Mouse (Mus musculus) midbrain, embryonic 15.5 days (tissue): ENCODE data around the gene Olfr1131. TPM values are rescaled to one million over a fixed set of nuclear protein-coding genes. Genes with fewer than 3 reads are reported as not detected.
"Not testable (repeated sequence)": the region's sequence is repeated elsewhere in the genome, so short reads cannot be mapped to it uniquely, and the experiment has no call there.

ENCODE experiments used
- ATAC-seq: fragments of 200-750 bp; cut with Nextera tagmentation; replicated peaks from 2 replicates; pipeline ENCODE4 v1.8.0; 2017; ENCODE audit warnings: moderate TSS enrichment
- H3K27ac ChIP-seq: fragments of 300-500 bp; sonication (generic); 2 replicates; pipeline ENCODE4 v1.5.1; 2015; ENCODE audit warnings: mild to moderate bottlenecking, inconsistent platforms
- H3K27me3 ChIP-seq: fragments of 300-500 bp; sonication (generic); replicated peaks from 2 replicates; pipeline ENCODE4 v1.6.1; 2015; ENCODE audit warnings: inconsistent platforms
- H3K36me3 ChIP-seq: fragments of 300-500 bp; sonication (generic); replicated peaks from 2 replicates; pipeline ENCODE4 v1.6.1; 2015; ENCODE audit warnings: inconsistent platforms
- H3K4me1 ChIP-seq: fragments of 300-500 bp; sonication (generic); 2 replicates; pipeline ENCODE4 v1.6.1; 2015; ENCODE audit warnings: inconsistent platforms
- H3K4me2 ChIP-seq: fragments of 300-500 bp; sonication (generic); 2 replicates; pipeline ENCODE4 v1.6.1; 2015; ENCODE audit warnings: inconsistent platforms, mild to moderate bottlenecking, moderate library complexity
- H3K4me3 ChIP-seq: fragments of 300-500 bp; sonication (generic); 2 replicates; pipeline ENCODE4 v1.5.1; 2015; ENCODE audit warnings: mild to moderate bottlenecking, inconsistent platforms
- H3K9ac ChIP-seq: fragments of 300-500 bp; sonication (generic); 2 replicates; pipeline ENCODE4 v1.6.1; 2015; ENCODE audit warnings: mild to moderate bottlenecking, inconsistent platforms
- H3K9me3 ChIP-seq: fragments of 300-500 bp; sonication (generic); 2 replicates; pipeline ENCODE4 v1.6.1; 2016; ENCODE audit warnings: inconsistent platforms
- WGBS: fragments of 180-500 bp; shearing (Covaris S2); methylation state at CpG from one replicate; pipeline ENCODE4 v1.1.7; 2015; ENCODE audit warnings: mixed read lengths; 5-methylcytosine and 5-hydroxymethylcytosine counted together
- polyA plus RNA-seq: library from polyadenylated mRNA; unstranded; fragments of >200 nt; fragmentation: Nextera tagmentation; extraction: Ambion mirVana; gene quantifications from 2 replicates; pipeline ENCODE4 v1.2.1, GENCODE M21; 2015

Gene Olfr1131
- not detected in 2 replicates for polyA plus RNA-seq

DNA sequence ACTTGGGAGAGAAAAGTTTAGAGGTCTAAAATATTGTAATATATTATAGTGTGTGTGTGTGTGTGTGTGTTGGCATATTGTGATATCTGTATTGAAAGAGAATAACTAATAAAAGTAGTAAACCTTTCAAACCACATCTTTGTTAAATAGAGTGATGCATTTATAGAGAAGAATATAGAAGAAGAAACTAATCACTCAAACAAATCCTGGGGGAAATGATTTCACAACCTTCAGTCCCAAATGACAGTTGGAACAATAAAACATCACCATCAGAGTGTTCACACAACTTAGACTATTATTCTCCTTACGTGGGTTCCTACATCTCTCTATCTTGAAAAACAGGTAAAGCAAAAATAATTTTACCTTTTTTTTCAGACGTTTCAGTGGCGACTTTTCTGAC, at the start of gene Olfr1131:
Gene Olfr1131, plus strand, starts transcription at position 301 of the 400 bp plus-strand sequence.
- Histone ChIP-seq H3K27ac (no peak within 1 kb of the TSS), H3K4me3 (no peak within 1 kb of the TSS), H3K27me3 (no peaks in the 10 kb centered on the region), H3K4me1 (no peaks in the 10 kb centered on the region), H3K4me2 (no peak within 1 kb of the TSS), H3K9me3 (no peaks in the 10 kb centered on the region), H3K9ac (no peak within 1 kb of the TSS), H3K36me3 (no peaks in the 10 kb centered on the region)
- WGBS, result 65% methylated on average over 3 of the region's 3 CpGs
- no peak for ATAC-seq

DNA sequence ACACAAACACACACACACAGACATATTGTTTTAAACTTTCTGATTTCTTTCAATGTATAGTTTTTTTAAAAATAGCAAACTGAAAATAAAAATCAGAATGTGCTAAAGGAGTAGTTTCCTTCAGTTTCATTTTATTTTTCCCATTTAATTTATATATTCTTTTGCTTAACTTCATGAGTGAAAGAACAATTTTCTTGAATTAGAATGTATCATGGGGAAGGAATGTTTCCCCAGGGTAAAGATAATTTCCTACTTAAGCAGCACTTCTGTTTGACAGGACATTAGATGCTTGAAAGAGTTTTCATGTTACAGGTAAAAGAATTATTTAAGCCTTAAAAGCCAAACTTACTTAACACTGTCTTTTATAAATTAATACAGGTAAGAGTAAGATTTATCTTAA, 21.0 kb upstream of the Olfr1131 start, which contains the start of gene Olfr1130:
Gene Olfr1130, plus strand, starts transcription at position 301 of the 400 bp plus-strand sequence.
- not testable (repeated sequence) for H3K4me3 ChIP-seq, H3K27ac ChIP-seq, H3K27me3 ChIP-seq, ATAC-seq, H3K36me3 ChIP-seq, H3K4me1 ChIP-seq, H3K4me2 ChIP-seq, H3K9ac ChIP-seq, H3K9me3 ChIP-seq

DNA sequence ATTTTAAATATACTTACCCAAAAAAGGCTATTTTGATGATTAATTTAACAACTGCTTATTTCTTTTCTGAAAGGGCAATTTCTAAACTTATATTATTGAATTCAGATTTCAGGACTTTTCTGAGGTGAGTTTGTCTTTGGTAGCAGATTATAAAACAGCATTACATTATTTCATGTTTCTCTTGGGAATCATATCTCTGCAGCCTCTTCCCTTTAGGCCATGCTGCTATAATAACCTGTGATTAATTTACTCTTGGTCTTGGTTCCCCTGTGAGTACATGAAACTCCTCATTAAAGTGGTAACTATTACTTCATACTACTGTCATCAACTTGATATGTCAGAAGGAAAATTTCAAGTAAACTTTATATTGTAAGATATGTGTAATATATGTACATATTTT, 10.5 kb downstream of the Olfr1131 start, which contains the start of gene Olfr1132:
Gene Olfr1132, minus strand, starts transcription at position 101 of the 400 bp plus-strand sequence.
- no peak for ATAC-seq
- no peaks in the 10 kb centered on the region for H3K36me3 ChIP-seq

DNA sequence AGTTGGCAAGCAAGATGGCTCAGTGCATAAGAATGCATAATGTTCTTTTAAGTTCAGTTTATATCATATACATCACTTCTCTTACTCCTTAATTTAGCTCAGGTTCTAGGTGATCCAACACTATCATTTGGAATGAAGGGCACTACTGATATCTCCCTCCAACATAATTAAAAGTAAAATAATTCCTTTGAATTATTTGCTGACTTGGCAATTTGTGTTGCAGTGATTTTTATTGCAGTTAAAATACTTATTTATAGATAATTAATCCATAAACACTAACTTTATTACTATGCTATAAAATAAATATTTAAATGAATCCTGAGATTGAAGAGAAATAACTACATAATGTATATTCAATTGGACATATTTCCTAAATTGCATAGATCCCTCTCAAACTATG, 15.5 kb downstream of the Olfr1131 start:
- H3K9me3 ChIP-seq, result no peaks in the 10 kb centered on the region
- no peak for ATAC-seq
- no peak overlapping the region for H3K9ac ChIP-seq
- H3K4me3 ChIP-seq, result no peak overlapping the region
- no peak overlapping the region for H3K27ac ChIP-seq
- H3K36me3 ChIP-seq, result no peaks in the 10 kb centered on the region
- no peaks in the 10 kb centered on the region for H3K27me3 ChIP-seq
- no peaks in the 10 kb centered on the region for H3K4me1 ChIP-seq
- H3K4me2 ChIP-seq, result no peak overlapping the region

More for the DNA sequence above, 10.5 kb downstream of the Olfr1131 start, which contains the start of gene Olfr1132:
- Histone ChIP-seq H3K9me3 (no peaks in the 10 kb centered on the region), H3K4me3 (no peak within 1 kb of the TSS), H3K4me2 (no peak within 1 kb of the TSS), H3K9ac (no peak within 1 kb of the TSS), H3K27me3 (no peaks in the 10 kb centered on the region), H3K27ac (no peak within 1 kb of the TSS), H3K4me1 (no peaks in the 10 kb centered on the region)

DNA sequence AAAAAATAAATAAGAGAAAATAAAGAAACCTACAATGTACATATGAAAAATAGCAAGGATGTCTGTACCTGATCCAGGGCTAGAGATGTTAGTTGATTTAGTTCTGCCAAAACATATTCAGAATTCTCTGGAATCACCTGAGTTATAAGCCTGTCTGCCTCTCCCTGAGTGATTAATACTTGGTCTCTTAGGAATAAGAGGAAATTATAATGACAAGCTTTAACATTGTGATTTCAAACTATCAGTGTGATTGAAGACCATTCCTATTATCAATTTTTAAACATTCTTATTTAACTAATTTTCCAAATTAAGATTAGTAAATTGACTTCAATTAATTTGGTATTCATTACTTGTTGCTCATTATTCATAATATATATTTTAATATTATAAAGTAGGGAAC, 20.4 kb downstream of the Olfr1131 start, which contains the start of gene Olfr1133:
Gene Olfr1133, minus strand, starts transcription at position 101 of the 400 bp plus-strand sequence.
- Histone ChIP-seq H3K9ac (no peak within 1 kb of the TSS), H3K4me1 (no peaks in the 10 kb centered on the region), H3K4me2 (no peak within 1 kb of the TSS), H3K27ac (no peak within 1 kb of the TSS), H3K4me3 (no peak within 1 kb of the TSS), H3K36me3 (no peaks in the 10 kb centered on the region), H3K9me3 (no peaks in the 10 kb centered on the region), H3K27me3 (no peaks in the 10 kb centered on the region)
- ATAC-seq, result no peak

DNA sequence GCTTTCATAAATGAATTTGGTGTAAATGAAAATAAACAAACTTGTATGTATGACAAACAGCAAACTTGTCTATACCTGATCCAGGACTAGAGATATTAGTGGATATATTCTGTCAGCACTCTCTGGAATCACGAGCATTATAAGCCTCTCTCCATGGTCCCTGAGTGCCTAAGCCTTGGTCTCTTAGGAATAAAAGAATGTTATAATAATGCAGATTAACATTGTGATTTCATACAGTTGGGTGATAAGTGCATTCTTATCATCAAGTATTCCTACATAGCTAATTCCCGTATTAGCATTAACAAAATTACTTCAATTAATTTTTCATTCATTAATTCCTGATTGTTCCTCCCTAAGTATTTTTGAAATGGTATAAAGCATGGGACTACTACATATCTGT, 31.5 kb downstream of the Olfr1131 start, which contains the start of gene Olfr1134:
Gene Olfr1134, minus strand, starts transcription at position 101 of the 400 bp plus-strand sequence.
- no peaks in the 10 kb centered on the region for H3K27me3 ChIP-seq
- H3K36me3 ChIP-seq, result no peaks in the 10 kb centered on the region
- H3K4me3 ChIP-seq, result no peak within 1 kb of the TSS
- no peak for ATAC-seq
- H3K9ac ChIP-seq, result no peak within 1 kb of the TSS
- no peak within 1 kb of the TSS for H3K27ac ChIP-seq
- no peak within 1 kb of the TSS for H3K4me2 ChIP-seq
- WGBS, result 76% methylated on average over 2 of the region's 2 CpGs
- no peaks in the 10 kb centered on the region for H3K4me1 ChIP-seq
- H3K9me3 ChIP-seq, result no peaks in the 10 kb centered on the region

DNA sequence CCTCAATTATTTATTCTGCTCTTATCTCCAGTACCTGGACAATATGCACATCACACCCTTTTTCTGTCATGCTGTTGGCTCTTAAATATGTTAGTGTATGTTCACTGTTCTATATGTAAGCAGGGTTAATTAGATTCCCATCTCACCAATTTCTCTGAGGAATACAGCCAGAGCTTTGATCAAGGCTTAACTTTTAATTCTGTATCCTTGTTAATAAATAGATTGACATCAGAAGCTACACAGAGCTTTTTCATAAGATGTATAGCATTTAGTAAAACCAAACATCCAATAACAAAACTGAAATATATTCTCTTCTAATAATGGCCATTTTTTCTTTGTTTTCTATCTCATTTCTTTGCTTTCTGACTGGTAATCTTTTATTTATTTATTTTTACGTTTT, 46.7 kb downstream of the Olfr1131 start, which contains the start of gene Olfr1135:
Gene Olfr1135, minus strand, starts transcription at position 101 of the 400 bp plus-strand sequence.
- WGBS, result 7% methylated on average over 1 of the region's 1 CpGs
- no peak within 1 kb of the TSS for H3K4me3 ChIP-seq
- H3K9me3 ChIP-seq, result no peaks in the 10 kb centered on the region
- no peak within 1 kb of the TSS for H3K9ac ChIP-seq
- ATAC-seq, result no peak
- H3K4me1 ChIP-seq, result no peaks in the 10 kb centered on the region
- H3K36me3 ChIP-seq, result no peaks in the 10 kb centered on the region
- H3K27me3 ChIP-seq, result no peaks in the 10 kb centered on the region
- no peak within 1 kb of the TSS for H3K4me2 ChIP-seq
- H3K27ac ChIP-seq, result no peak within 1 kb of the TSS

Other genes with a start within 250 kb of the Olfr1131 start
- not detected in 2 replicates for gene Olfr1122, start 241.3 kb upstream of the Olfr1131 start, polyA plus RNA-seq
- not detected in 2 replicates for gene Olfr1123, start 210.5 kb upstream of the Olfr1131 start, polyA plus RNA-seq
- gene Olfr1124, start 196.8 kb upstream of the Olfr1131 start, polyA plus RNA-seq, result not detected in 2 replicates
- gene Olfr1126, start 173.1 kb upstream of the Olfr1131 start, polyA plus RNA-seq, result not detected in 2 replicates
- gene Pramel7, start 130.0 kb upstream of the Olfr1131 start, polyA plus RNA-seq, result not detected in 2 replicates
- gene Pramel6, start 120.5 kb upstream of the Olfr1131 start, polyA plus RNA-seq, result not detected in 2 replicates
- not detected in 2 replicates for gene Olfr153, start 95.3 kb upstream of the Olfr1131 start, polyA plus RNA-seq
- gene Olfr1128, start 81.6 kb upstream of the Olfr1131 start, polyA plus RNA-seq, result not detected in 2 replicates
- not detected in 2 replicates for gene Olfr1129, start 53.2 kb upstream of the Olfr1131 start, polyA plus RNA-seq
- gene Olfr1130, start 20.9 kb upstream of the Olfr1131 start, polyA plus RNA-seq, result not detected in 2 replicates
- gene Olfr1132, start 10.4 kb downstream of the Olfr1131 start, polyA plus RNA-seq, result not detected in 2 replicates
- not detected in 2 replicates for gene Olfr1133, start 20.3 kb downstream of the Olfr1131 start, polyA plus RNA-seq
- gene Olfr1134, start 31.4 kb downstream of the Olfr1131 start, polyA plus RNA-seq, result not detected in 2 replicates
- gene Olfr1135, start 46.6 kb downstream of the Olfr1131 start, polyA plus RNA-seq, result not detected in 2 replicates
- gene Olfr1136, start 66.8 kb downstream of the Olfr1131 start, polyA plus RNA-seq, result not detected in 2 replicates
- gene Olfr1137, start 86.1 kb downstream of the Olfr1131 start, polyA plus RNA-seq, result not detected in 2 replicates
- not detected in 2 replicates for gene Olfr1138, start 112.9 kb downstream of the Olfr1131 start, polyA plus RNA-seq
- not detected in 2 replicates for gene Olfr1140, start 116.6 kb downstream of the Olfr1131 start, polyA plus RNA-seq
- not detected in 2 replicates for gene Olfr1141, start 126.9 kb downstream of the Olfr1131 start, polyA plus RNA-seq
- gene Olfr152, start 152.4 kb downstream of the Olfr1131 start, polyA plus RNA-seq, result not detected in 2 replicates
- not detected in 2 replicates for gene Olfr1143, start 173.5 kb downstream of the Olfr1131 start, polyA plus RNA-seq
- gene Olfr1145, start 182.7 kb downstream of the Olfr1131 start, polyA plus RNA-seq, result not detected in 2 replicates
- not detected in 2 replicates for gene Olfr1148, start 203.4 kb downstream of the Olfr1131 start, polyA plus RNA-seq
- gene Olfr1150-ps1, start 216.9 kb downstream of the Olfr1131 start, polyA plus RNA-seq, result not detected in 2 replicates
- not detected in 2 replicates for gene Olfr1151, start 228.8 kb downstream of the Olfr1131 start, polyA plus RNA-seq
- not detected in 2 replicates for gene Olfr1152, start 239.4 kb downstream of the Olfr1131 start, polyA plus RNA-seq